22 mouse cellular contexts compared by ENCODE assay signal in genomic region chr7:28983849-28984248, GRCm38 (mm10). TPM values are rescaled to one million over a fixed set of nuclear protein-coding genes. Genes with fewer than 3 reads are reported as not detected.
DNase-seq lines count a peak whose midpoint lies in the region; ATAC-seq and TF ChIP-seq lines count a peak whose summit lies in the region.
"Had no signal": no experiment of that assay in that cellular context is flagged by ENCODE, and none has a peak within 500 bp of the region (broad histone marks: within the 10 kb centered on the region; RNA-seq: fewer than 3 reads in every experiment).

No protein-coding gene starts in this region.

- peaks cover 42% of the 10 kb centered on the region for H3K4me1 ChIP-seq in erythroblast, embryonic 14.5 days (ENCODE audit: control insufficient read depth)
- peaks cover 21 to 39% of the 10 kb centered on the region in 2 experiments for H3K4me1 ChIP-seq in CH12.LX (ENCODE audit: control insufficient read depth in 1 of 2, insufficient read depth in 2 of 2)
- H3K4me1 ChIP-seq in limb, embryonic 10.5 days: peaks cover 27% of the 10 kb centered on the region
- peaks cover 37% of the 10 kb centered on the region for H3K4me1 ChIP-seq in liver, embryonic 15.5 days (replicated peaks)
- H3K4me1 ChIP-seq in forebrain, embryonic 14.5 days (ENCODE audit: control insufficient read depth, insufficient read depth, low read length): peaks cover 9% of the 10 kb centered on the region

- TF ChIP-seq POLR2A in CH12.LX (IDR thresholded peaks at IDR 0.05; ENCODE audit: low read depth, low read length): no peak

- ATAC-seq in erythroblast, adult 5-6 weeks (replicated peaks; ENCODE audit: low FRiP score, poor library complexity, severe bottlenecking): no peak
- no peak for ATAC-seq in liver, embryonic 15.5 days (ENCODE audit: insufficient read depth)
- ATAC-seq in forebrain, embryonic 14.5 days: no peak
- ATAC-seq: hindbrain, postnatal 0 days had no signal

- peaks cover 14% of the 10 kb centered on the region for H3K36me3 ChIP-seq in erythroblast, embryonic 14.5 days (ENCODE audit: control insufficient read depth)
- peaks cover 44 to 55% of the 10 kb centered on the region in 2 experiments for H3K36me3 ChIP-seq in CH12.LX (replicated peaks in 1 of 2; ENCODE audit: control insufficient read depth in 1 of 2, insufficient read depth in 1 of 2, low read length in 1 of 2)
- peaks cover 13% of the 10 kb centered on the region for H3K36me3 ChIP-seq in limb, embryonic 10.5 days
- peaks cover 15% of the 10 kb centered on the region for H3K36me3 ChIP-seq in liver, embryonic 15.5 days (replicated peaks)
- H3K36me3 ChIP-seq in forebrain, embryonic 14.5 days (ENCODE audit: control insufficient read depth, insufficient read depth, low read length): peaks cover 7% of the 10 kb centered on the region

- peak overlapping the region; percentile 98; the same call in 1 of the 2 replicates for H3K27ac ChIP-seq in CH12.LX (ENCODE audit: insufficient read depth, low read depth)
- no peak overlapping the region for H3K27ac ChIP-seq in limb, embryonic 10.5 days
- H3K27ac ChIP-seq in liver, embryonic 15.5 days (replicated peaks): 0 out of 2 replicates have a peak overlapping the region, but pooled peaks have one; percentile 4
- H3K27ac ChIP-seq in forebrain, embryonic 14.5 days (ENCODE audit: low read depth, low read length): no peak overlapping the region
- H3K27ac ChIP-seq: embryonic facial prominence, embryonic 12.5 days; hindbrain, postnatal 0 days; layer of hippocampus, adult 2 months; lung, embryonic 15.5 days; midbrain, embryonic 12.5 days; neural tube, embryonic 12.5 days had no signal

- peak overlapping the region; percentile 94 for H3K9ac ChIP-seq in CH12.LX (ENCODE audit: insufficient read depth, low read depth)
- H3K9ac ChIP-seq in liver, embryonic 15.5 days: no peak overlapping the region
- no peak overlapping the region for H3K9ac ChIP-seq in forebrain, embryonic 14.5 days (ENCODE audit: low read length)
- H3K9ac ChIP-seq: embryonic facial prominence, embryonic 12.5 days; lung, embryonic 15.5 days; midbrain, embryonic 12.5 days; neural tube, embryonic 12.5 days had no signal

- dilution Hi-C loops in CH12.LX (cut with MboI; ENCODE audit: extremely low pct_ligation_motif_present, extremely low pct_unique_long_range_greater_than_20kb, low sequenced_read_pairs): no loop called here

- H3K4me3 ChIP-seq in erythroblast, embryonic 14.5 days (replicated peaks): peak overlapping the region; percentile 92
- H3K4me3 ChIP-seq in CH12.LX (replicated peaks in 1 of 3; ENCODE audit: low read depth in 2 of 3, low read length in 2 of 3, poor library complexity in 1 of 3): peak overlapping the region; percentile 84 to 99 (median 97)
- H3K4me3 ChIP-seq in limb, embryonic 10.5 days: peak overlapping the region; percentile 4; the same call in 1 of the 2 replicates
- peak overlapping the region; percentile 78 for H3K4me3 ChIP-seq in liver, embryonic 15.5 days (replicated peaks)
- no peak overlapping the region for H3K4me3 ChIP-seq in forebrain, embryonic 14.5 days (ENCODE audit: low read depth, low read length)
- H3K4me3 ChIP-seq: embryonic facial prominence, embryonic 12.5 days; layer of hippocampus, adult 2 months; midbrain, embryonic 12.5 days; neural tube, embryonic 12.5 days had no signal

- WGBS in limb, embryonic 10.5 days: 77% methylated on average over 4 of the region's 4 CpGs
- WGBS in liver, embryonic 15.5 days (ENCODE audit: insufficient replicate concordance): 60% methylated on average over 4 of the region's 4 CpGs
- 70% methylated on average over 4 of the region's 4 CpGs for WGBS in forebrain, embryonic 14.5 days

- TF ChIP-seq RAD21 in CH12.LX (IDR thresholded peaks at IDR 0.05; ENCODE audit: low read depth, low read length): no peak

- H3K79me2 ChIP-seq in CH12.LX (replicated peaks; ENCODE audit: control insufficient read depth, extremely low read depth, insufficient read depth, poor library complexity, severe bottlenecking): peaks cover 59% of the 10 kb centered on the region

- no peaks in the 10 kb centered on the region for H3K27me3 ChIP-seq in erythroblast, embryonic 14.5 days (ENCODE audit: control insufficient read depth)
- no peaks in the 10 kb centered on the region for H3K27me3 ChIP-seq in CH12.LX (replicated peaks)
- no peaks in the 10 kb centered on the region for H3K27me3 ChIP-seq in limb, embryonic 10.5 days (ENCODE audit: low read depth, poor library complexity, severe bottlenecking)
- no peaks in the 10 kb centered on the region for H3K27me3 ChIP-seq in liver, embryonic 15.5 days
- H3K27me3 ChIP-seq in forebrain, embryonic 14.5 days (replicated peaks; ENCODE audit: control insufficient read depth, insufficient read depth, low read length): no peaks in the 10 kb centered on the region
- H3K27me3 ChIP-seq: embryonic facial prominence, embryonic 12.5 days; lung, embryonic 15.5 days; midbrain, embryonic 12.5 days; neural tube, embryonic 12.5 days had no signal

- no peak for DNase-seq in CH12.LX (ENCODE audit: extremely low read depth)
- no peak for DNase-seq in limb, embryonic 10.5 days (ENCODE audit: low spot score)
- no peak for DNase-seq in layer of hippocampus, postnatal 14 days (ENCODE audit: low spot score in 2 of 2)
- DNase-seq in forebrain, embryonic 14.5 days (ENCODE audit: low spot score): no peak
- DNase-seq in adrenal gland, postnatal 10 days: no peak
- DNase-seq: adrenal gland, postnatal 14 days; gastrocnemius, postnatal 10 days; heart, adult 18-20 months; heart, postnatal 4 days; kidney, adult 18-20 months; kidney, postnatal 10 days; left cerebral cortex, postnatal 4 days; lung, postnatal 4 days had no signal

- TF ChIP-seq CTCF in CH12.LX (conservative IDR thresholded peaks at IDR 0.05 in 1 of 2, IDR thresholded peaks at IDR 0.05 in 1 of 2; ENCODE audit: low read depth in 2 of 2, low read length in 2 of 2): no peak

- in situ Hi-C loops in CH12.LX (cut with MboI; ENCODE audit: low pct_ligation_motif_present, low pct_unique_long_range_greater_than_20kb, low sequenced_read_pairs): no loop called here

- TF ChIP-seq EP300 in CH12.LX (IDR thresholded peaks at IDR 0.05; ENCODE audit: low read length): no peak

- H3K4me2 ChIP-seq in CH12.LX (ENCODE audit: insufficient read depth, low read depth, poor library complexity, severe bottlenecking): peak overlapping the region; percentile 70
- peak overlapping the region; percentile 89 for H3K4me2 ChIP-seq in liver, embryonic 15.5 days
- no peak overlapping the region for H3K4me2 ChIP-seq in forebrain, embryonic 14.5 days (ENCODE audit: low read length)
- H3K4me2 ChIP-seq: midbrain, embryonic 12.5 days; neural tube, embryonic 12.5 days had no signal

- no peaks in the 10 kb centered on the region for H3K9me3 ChIP-seq in erythroblast, embryonic 14.5 days (ENCODE audit: control insufficient read depth, low read length)
- H3K9me3 ChIP-seq in CH12.LX (replicated peaks; ENCODE audit: low read length): no peaks in the 10 kb centered on the region
- no peaks in the 10 kb centered on the region for H3K9me3 ChIP-seq in limb, embryonic 10.5 days (replicated peaks)
- no peaks in the 10 kb centered on the region for H3K9me3 ChIP-seq in liver, embryonic 15.5 days (replicated peaks)
- no peaks in the 10 kb centered on the region for H3K9me3 ChIP-seq in forebrain, embryonic 14.5 days (replicated peaks; ENCODE audit: control insufficient read depth, low read length)
- H3K9me3 ChIP-seq: embryonic facial prominence, embryonic 12.5 days; lung, embryonic 15.5 days; midbrain, embryonic 12.5 days; neural tube, embryonic 12.5 days had no signal

TF ChIP-seq in CH12.LX, 34 proteins besides CTCF, POLR2A, EP300 and RAD21 (continues in another document):
- no peak for TF ChIP-seq E2F4 (IDR thresholded peaks at IDR 0.05; ENCODE audit: insufficient replicate concordance, low read depth, low read length)

RNA-seq across cellular contexts. Expression of gene Map4k1, which starts 2.0 kb away (rescaled TPM):
- polyA plus RNA-seq in erythroblast, embryonic 14.5 days (2012): 8.4 and 11.7 TPM in 2 replicates
- total RNA-seq in erythroblast, adult 5-6 weeks (2015; ENCODE audit: low replicate concordance): 5.6 and 6.7 TPM in 2 replicates
- 11.3 and 11.8 TPM in 2 replicates for total RNA-seq in erythroblast, adult 5-6 weeks (2017; ENCODE audit: low replicate concordance)
- 183 and 195 TPM in 2 replicates for total RNA-seq in CH12.LX (2012; rRNA removed)
- 112 and 114 TPM in 2 replicates for total RNA-seq in CH12.LX (2014; rRNA removed)
- 395 and 401 TPM in 2 replicates for polyA plus RNA-seq in CH12.LX (2012; ENCODE audit: insufficient read length, low read depth)
- 18.9 and 19.4 TPM in 2 replicates for polyA plus RNA-seq in limb, embryonic 10.5 days (2016; fragmentation: Nextera tagmentation; extraction: Ambion mirVana)
- 21.6 and 26.3 TPM in 2 replicates for polyA plus RNA-seq in liver, embryonic 15.5 days (2015; fragmentation: Nextera tagmentation; extraction: Ambion mirVana)
- total RNA-seq in layer of hippocampus, postnatal 14 days (2021): 1 to 10 TPM; 2.7 to 4.1 TPM
- polyA plus RNA-seq in forebrain, embryonic 14.5 days (2014; fragmentation: Nextera tagmentation; extraction: Ambion mirVana): 6.1 and 6.9 TPM in 2 replicates
- total RNA-seq in adrenal gland, postnatal 10 days (2021): 1 to 10 TPM; 3.3 to 4.9 TPM

RNA-seq across cellular contexts. Expression of gene Eif3k, which starts 2.2 kb away (rescaled TPM):
- polyA plus RNA-seq in erythroblast, embryonic 14.5 days (2012): 17.8 and 48.0 TPM in 2 replicates
- 50.7 and 81.1 TPM in 2 replicates for total RNA-seq in erythroblast, adult 5-6 weeks (2015; ENCODE audit: low replicate concordance)
- 115 and 133 TPM in 2 replicates for total RNA-seq in erythroblast, adult 5-6 weeks (2017; ENCODE audit: low replicate concordance)
- total RNA-seq in CH12.LX (2012; rRNA removed) (513 and 551 TPM in 2 replicates), CH12.LX (2014; rRNA removed) (595 and 658 TPM in 2 replicates)
- polyA plus RNA-seq in CH12.LX (2012; ENCODE audit: insufficient read length, low read depth): 580 and 584 TPM in 2 replicates
- 446 and 467 TPM in 2 replicates for polyA plus RNA-seq in limb, embryonic 10.5 days (2016; fragmentation: Nextera tagmentation; extraction: Ambion mirVana)
- 209 and 222 TPM in 2 replicates for polyA plus RNA-seq in liver, embryonic 15.5 days (2015; fragmentation: Nextera tagmentation; extraction: Ambion mirVana)
- total RNA-seq in layer of hippocampus, postnatal 14 days (2021): 100 to 1,000 TPM; 159 to 164 TPM
- 345 and 412 TPM in 2 replicates for polyA plus RNA-seq in forebrain, embryonic 14.5 days (2014; fragmentation: Nextera tagmentation; extraction: Ambion mirVana)
- 100 to 1,000 TPM; 240 to 250 TPM for total RNA-seq in adrenal gland, postnatal 10 days (2021)

RNA-seq across cellular contexts. Expression of gene Actn4, which starts 21.7 kb away (rescaled TPM):
- polyA plus RNA-seq in erythroblast, embryonic 14.5 days (2012): 86.9 and 109 TPM in 2 replicates
- total RNA-seq in erythroblast, adult 5-6 weeks (2015; ENCODE audit: low replicate concordance): 42.0 and 55.3 TPM in 2 replicates
- total RNA-seq in erythroblast, adult 5-6 weeks (2017; ENCODE audit: low replicate concordance): 45.1 and 45.4 TPM in 2 replicates
- total RNA-seq in CH12.LX (2012; rRNA removed) (62.9 and 63.4 TPM in 2 replicates), CH12.LX (2014; rRNA removed) (45.9 and 56.9 TPM in 2 replicates)
- 127 and 145 TPM in 2 replicates for polyA plus RNA-seq in CH12.LX (2012; ENCODE audit: insufficient read length, low read depth)
- 253 and 285 TPM in 2 replicates for polyA plus RNA-seq in limb, embryonic 10.5 days (2016; fragmentation: Nextera tagmentation; extraction: Ambion mirVana)
- polyA plus RNA-seq in liver, embryonic 15.5 days (2015; fragmentation: Nextera tagmentation; extraction: Ambion mirVana): 126 and 147 TPM in 2 replicates
- 100 to 1,000 TPM; 123 to 132 TPM for total RNA-seq in layer of hippocampus, postnatal 14 days (2021)
- polyA plus RNA-seq in forebrain, embryonic 14.5 days (2014; fragmentation: Nextera tagmentation; extraction: Ambion mirVana): 101 and 128 TPM in 2 replicates
- 100 to 1,000 TPM; 236 to 261 TPM for total RNA-seq in adrenal gland, postnatal 10 days (2021)

Comparison
In these comparisons a context has a peak if more than half of its experiments do, and no peak if none do; other contexts are left out.
1. H3K27ac ChIP-seq: peak in CH12.LX (single experiment) and liver, embryonic 15.5 days (single experiment); none in limb, embryonic 10.5 days (single experiment) and forebrain, embryonic 14.5 days (single experiment).
2. RNA of gene Map4k1, which starts 2.0 kb away (polyA plus RNA-seq): 395 to 401 TPM in CH12.LX; 21.6 to 26.3 TPM in liver, embryonic 15.5 days, 18.9 to 19.4 TPM in limb, embryonic 10.5 days, 8.4 to 11.7 TPM in erythroblast, embryonic 14.5 days and 6.1 to 6.9 TPM in forebrain, embryonic 14.5 days; every median in the first group is over 10 times any median in the second.